Mouse (Mus musculus): ENCODE data around the gene Fbxl16. TPM values are rescaled to one million over a fixed set of nuclear protein-coding genes. Genes with fewer than 3 reads are reported as not detected.
A peak's percentile ranks its signal among the peaks of the same experiment; 100 is the strongest.

The Fbxl16 gene
- polyA plus RNA-seq, 1 experiment from 2014 or later, result 1.4 TPM

DNA sequence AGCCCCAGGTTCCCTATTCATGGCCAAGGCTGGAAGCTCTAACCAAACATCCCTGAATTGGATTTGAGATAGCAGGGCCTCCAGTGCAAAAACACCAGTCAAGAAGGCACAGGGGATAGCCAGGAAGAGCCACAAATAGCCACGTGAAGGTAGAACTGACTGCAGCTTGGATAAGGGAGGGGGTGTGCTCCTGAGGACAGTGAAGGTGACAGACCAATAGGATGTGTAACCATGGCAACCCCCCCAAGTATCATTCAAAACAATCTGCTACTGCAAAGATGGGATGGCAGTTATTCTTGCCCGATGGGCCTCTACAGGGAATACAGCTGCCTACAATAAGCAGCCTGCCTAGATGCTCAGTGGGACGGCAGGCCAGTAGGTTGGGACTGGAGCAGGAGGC is 28.6 kb downstream of the Fbxl16 start:
- peaks cover 40% of the 10 kb centered on the region for H3K4me1 ChIP-seq (ENCODE audit: insufficient read depth, low read length)
- WGBS, result 62% methylated on average over 3 of the region's 3 CpGs
- H3K36me3 ChIP-seq (ENCODE audit: insufficient read depth, low read length), result peaks cover 46% of the 10 kb centered on the region
- H3K27me3 ChIP-seq (ENCODE audit: insufficient read depth, low read length), result no peaks in the 10 kb centered on the region
- ATAC-seq (ENCODE audit: low FRiP score, low TSS enrichment), result no peak
- peak overlapping the region; percentile 42 for H3K4me3 ChIP-seq (ENCODE audit: low read length)
- H3K4me2 ChIP-seq (replicated peaks; ENCODE audit: low read depth, low read length), result peak overlapping the region; percentile 79
- no peaks in the 10 kb centered on the region for H3K9me3 ChIP-seq (ENCODE audit: low read length)
- H3K27ac ChIP-seq (ENCODE audit: low read length), result peak overlapping the region; percentile 81
- H3K9ac ChIP-seq (replicated peaks; ENCODE audit: low read length), result peak overlapping the region; percentile 71; the same call in 1 of the 2 replicates

DNA sequence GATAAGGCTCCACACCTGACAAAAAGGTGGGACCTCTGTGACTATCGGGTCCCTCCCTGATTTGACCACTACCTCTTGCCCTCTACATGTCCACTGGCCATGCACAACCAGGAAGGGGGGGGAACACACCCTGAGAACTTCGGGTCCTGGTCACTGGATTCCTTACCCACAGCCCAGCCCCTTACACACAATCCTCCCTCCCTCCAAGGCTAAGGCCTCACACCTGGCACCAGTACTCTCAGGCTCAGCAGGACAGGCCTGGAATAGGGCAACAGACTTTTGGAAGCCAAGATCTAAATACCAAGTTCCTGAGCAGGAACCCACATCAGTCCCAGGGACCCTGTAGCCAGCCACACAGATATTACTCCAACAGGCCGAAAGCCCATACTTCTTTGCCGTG is 30.0 kb downstream of the Fbxl16 start:
- H3K4me2 ChIP-seq (replicated peaks; ENCODE audit: low read depth, low read length), result no peak overlapping the region
- H3K9me3 ChIP-seq (ENCODE audit: low read length), result no peaks in the 10 kb centered on the region
- H3K36me3 ChIP-seq (ENCODE audit: insufficient read depth, low read length), result peaks cover 48% of the 10 kb centered on the region
- peaks cover 48% of the 10 kb centered on the region for H3K4me1 ChIP-seq (ENCODE audit: insufficient read depth, low read length)
- H3K4me3 ChIP-seq (ENCODE audit: low read length), result no peak overlapping the region
- H3K27me3 ChIP-seq (ENCODE audit: insufficient read depth, low read length), result no peaks in the 10 kb centered on the region
- 89% methylated on average over 4 of the region's 4 CpGs for WGBS
- H3K9ac ChIP-seq (replicated peaks; ENCODE audit: low read length), result no peak overlapping the region
- no peak for ATAC-seq (ENCODE audit: low FRiP score, low TSS enrichment)
- no peak overlapping the region for H3K27ac ChIP-seq (ENCODE audit: low read length)

DNA sequence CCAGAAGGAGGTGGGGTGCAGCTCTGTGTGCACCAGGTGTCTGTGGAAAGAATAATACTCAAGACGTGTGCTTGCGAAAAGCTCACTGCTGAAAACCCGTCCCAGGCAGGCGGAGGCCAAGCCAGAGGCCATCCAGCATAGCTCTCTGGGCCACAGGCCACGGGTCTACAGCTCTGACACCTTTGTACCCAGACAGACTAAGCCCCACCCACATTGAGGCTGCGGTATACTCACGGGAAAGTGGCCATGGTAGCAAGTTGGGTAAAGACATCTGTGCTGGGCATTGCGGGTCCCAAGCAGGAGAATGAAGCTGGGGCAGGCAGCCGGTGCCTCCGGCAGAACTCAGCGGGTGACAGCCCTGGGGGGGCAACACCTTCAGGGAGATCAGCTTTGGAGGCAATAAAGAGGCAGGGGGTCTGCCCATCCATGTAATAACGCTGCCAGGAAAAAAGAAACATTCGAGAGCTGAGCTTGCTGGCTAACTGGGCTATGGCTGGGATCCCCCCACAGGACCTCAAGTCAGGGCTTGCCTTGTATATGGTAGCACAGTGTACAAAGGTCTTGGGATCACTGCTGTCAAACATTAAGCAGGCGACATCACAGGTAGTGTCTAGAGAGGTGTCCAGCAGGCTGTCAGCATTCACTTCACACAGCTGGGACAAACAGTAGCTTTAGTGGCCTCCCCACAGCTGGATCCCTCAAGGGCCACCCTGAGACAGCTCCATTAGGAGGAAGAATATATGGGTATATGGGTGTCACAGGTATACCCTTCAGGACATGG is 30.8 kb downstream of the Fbxl16 start:
- no peaks in the 10 kb centered on the region for H3K9me3 ChIP-seq (ENCODE audit: low read length)
- H3K9ac ChIP-seq (replicated peaks; ENCODE audit: low read length), result no peak overlapping the region
- no peak overlapping the region for H3K4me3 ChIP-seq (ENCODE audit: low read length)
- H3K4me1 ChIP-seq (ENCODE audit: insufficient read depth, low read length), result peaks cover 42% of the 10 kb centered on the region
- H3K27ac ChIP-seq (ENCODE audit: low read length), result no peak overlapping the region; the same call in 1 of the 2 replicates
- ATAC-seq (ENCODE audit: low FRiP score, low TSS enrichment), result no peak
- H3K36me3 ChIP-seq (ENCODE audit: insufficient read depth, low read length), result peaks cover 48% of the 10 kb centered on the region
- no peaks in the 10 kb centered on the region for H3K27me3 ChIP-seq (ENCODE audit: insufficient read depth, low read length)
- H3K4me2 ChIP-seq (replicated peaks; ENCODE audit: low read depth, low read length), result no peak overlapping the region
- WGBS, result 80% methylated on average over 14 of the region's 14 CpGs

DNA sequence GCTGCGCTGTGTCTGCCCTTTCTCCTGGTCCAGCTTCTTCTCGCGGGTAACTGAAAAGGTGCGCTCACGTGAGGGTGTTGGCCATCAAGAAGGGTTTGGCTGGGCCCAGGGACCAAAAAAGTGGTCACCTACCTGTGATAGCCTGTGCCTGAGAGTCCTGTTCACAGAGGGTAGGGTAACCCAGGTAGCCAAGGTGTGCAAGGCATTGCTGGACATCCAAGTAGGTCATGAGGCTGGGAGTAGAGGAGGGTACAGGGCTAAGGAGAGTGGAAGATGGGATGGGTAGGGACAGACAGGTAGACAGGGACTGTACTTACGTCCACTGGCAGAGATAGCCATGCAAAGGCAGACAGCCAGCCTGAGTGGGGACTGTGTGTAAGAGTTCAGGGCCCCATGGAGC is 31.6 kb downstream of the Fbxl16 start:
- H3K36me3 ChIP-seq (ENCODE audit: insufficient read depth, low read length), result peaks cover 48% of the 10 kb centered on the region
- no peak overlapping the region for H3K4me2 ChIP-seq (replicated peaks; ENCODE audit: low read depth, low read length)
- H3K4me1 ChIP-seq (ENCODE audit: insufficient read depth, low read length), result peaks cover 40% of the 10 kb centered on the region
- no peaks in the 10 kb centered on the region for H3K27me3 ChIP-seq (ENCODE audit: insufficient read depth, low read length)
- H3K9ac ChIP-seq (replicated peaks; ENCODE audit: low read length), result no peak overlapping the region
- 96% methylated on average over 6 of the region's 6 CpGs for WGBS
- no peak overlapping the region for H3K4me3 ChIP-seq (ENCODE audit: low read length)
- no peak for ATAC-seq (ENCODE audit: low FRiP score, low TSS enrichment)
- H3K9me3 ChIP-seq (ENCODE audit: low read length), result no peaks in the 10 kb centered on the region
- no peak overlapping the region for H3K27ac ChIP-seq (ENCODE audit: low read length)

DNA sequence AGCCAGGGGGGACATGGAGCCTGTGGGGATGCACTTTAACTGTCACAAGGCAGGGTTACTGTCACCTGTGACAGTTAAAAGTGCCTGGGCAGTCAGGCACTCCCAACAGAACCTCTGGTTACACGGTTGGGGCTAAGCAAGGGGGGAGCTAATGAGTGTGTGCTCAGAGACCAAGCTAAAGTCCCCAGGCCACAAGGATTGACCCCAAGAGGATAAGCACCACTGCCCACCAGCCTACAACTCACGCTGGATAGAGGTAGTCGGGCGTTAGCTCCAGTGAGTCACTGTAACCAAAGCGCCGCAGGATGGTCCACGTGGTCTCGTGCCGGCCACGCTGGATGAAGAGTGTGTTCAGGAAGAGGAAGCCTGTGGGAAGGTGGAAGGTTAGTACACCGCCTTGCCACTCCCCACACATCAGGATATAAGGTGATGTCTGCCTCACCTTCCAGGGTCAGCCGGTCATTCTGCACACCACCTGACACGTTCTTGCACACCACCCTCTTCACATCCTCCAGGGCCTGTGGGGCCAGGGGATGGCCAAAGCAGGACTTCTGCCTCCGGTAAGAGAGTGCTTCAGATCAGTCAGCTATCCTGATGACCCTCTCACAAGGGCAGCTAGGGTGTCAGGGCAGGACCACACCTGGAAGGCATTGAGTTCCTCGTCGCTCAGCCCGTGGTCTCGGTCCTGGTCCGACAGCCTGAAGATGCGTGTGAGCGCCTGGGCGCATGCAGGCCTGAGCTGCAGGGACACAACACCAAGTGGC is 32.4 kb downstream of the Fbxl16 start, which contains the start of gene Gm20683:
Gene Gm20683, minus strand, starts transcription at position 647 of the 764 bp plus-strand sequence.
- Histone ChIP-seq H3K4me2 (replicated peaks; ENCODE audit: low read depth, low read length) (no peak within 1 kb of the TSS), H3K27ac (ENCODE audit: low read length) (no peak within 1 kb of the TSS), H3K4me3 (ENCODE audit: low read length) (no peak within 1 kb of the TSS), H3K27me3 (ENCODE audit: insufficient read depth, low read length) (no peaks in the 10 kb centered on the region), H3K9me3 (ENCODE audit: low read length) (no peaks in the 10 kb centered on the region), H3K4me1 (ENCODE audit: insufficient read depth, low read length) (peaks cover 33% of the 10 kb centered on the region), H3K9ac (replicated peaks; ENCODE audit: low read length) (no peak within 1 kb of the TSS), H3K36me3 (ENCODE audit: insufficient read depth, low read length) (peaks cover 50% of the 10 kb centered on the region)
- 92% methylated on average over 22 of the region's 22 CpGs for WGBS
- ATAC-seq (ENCODE audit: low FRiP score, low TSS enrichment), result no peak

DNA sequence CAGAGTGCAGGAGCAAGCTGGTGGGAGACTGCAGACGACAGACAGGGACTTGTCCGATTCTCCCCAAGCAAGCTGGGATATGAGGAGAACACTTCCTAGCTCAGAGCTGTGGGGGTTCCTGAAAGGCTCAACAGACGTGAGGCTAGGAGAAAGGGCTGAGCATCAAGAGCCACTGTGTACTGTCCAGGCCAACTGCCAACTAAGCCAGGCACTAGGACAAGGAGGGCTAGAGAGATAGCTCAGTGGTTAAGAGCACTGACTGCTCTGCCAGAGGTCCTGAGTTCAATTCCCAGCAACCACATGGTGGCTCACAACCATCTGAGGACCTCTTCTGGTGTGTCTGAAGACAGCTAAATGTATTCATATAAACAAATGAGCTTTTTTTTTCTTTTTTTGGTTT is 33.6 kb downstream of the Fbxl16 start:
- 72% methylated on average over 3 of the region's 3 CpGs for WGBS
- ATAC-seq (ENCODE audit: low FRiP score, low TSS enrichment), result no peak
- Histone ChIP-seq H3K9me3 (ENCODE audit: low read length) (no peaks in the 10 kb centered on the region), H3K4me1 (ENCODE audit: insufficient read depth, low read length) (peaks cover 21% of the 10 kb centered on the region), H3K9ac (replicated peaks; ENCODE audit: low read length) (no peak overlapping the region), H3K4me2 (replicated peaks; ENCODE audit: low read depth, low read length) (no peak overlapping the region), H3K27ac (ENCODE audit: low read length) (no peak overlapping the region), H3K4me3 (ENCODE audit: low read length) (no peak overlapping the region), H3K27me3 (ENCODE audit: insufficient read depth, low read length) (no peaks in the 10 kb centered on the region), H3K36me3 (ENCODE audit: insufficient read depth, low read length) (peaks cover 49% of the 10 kb centered on the region)

DNA sequence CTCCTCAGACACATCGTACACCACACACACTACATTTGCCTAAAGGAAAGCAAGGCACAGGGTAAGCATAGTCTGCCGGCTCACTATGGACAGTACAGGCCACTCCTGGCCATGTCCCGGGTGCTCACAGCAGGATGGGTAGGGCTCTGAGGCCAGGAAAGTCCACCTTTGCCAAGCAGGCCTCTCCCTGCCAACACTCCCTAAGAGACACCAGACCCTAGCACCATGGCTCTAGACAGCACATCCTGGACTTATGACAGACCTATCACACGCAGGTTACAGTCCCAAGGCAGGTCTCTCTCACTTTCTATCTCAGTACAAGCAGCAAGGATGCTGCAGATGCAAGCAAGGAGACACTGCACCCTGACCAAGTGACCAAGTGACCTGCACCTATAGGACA is 34.2 kb downstream of the Fbxl16 start:
- Histone ChIP-seq H3K9ac (replicated peaks; ENCODE audit: low read length) (peak overlapping the region; percentile 77), H3K4me1 (ENCODE audit: insufficient read depth, low read length) (peaks cover 16% of the 10 kb centered on the region), H3K36me3 (ENCODE audit: insufficient read depth, low read length) (peaks cover 49% of the 10 kb centered on the region), H3K4me2 (replicated peaks; ENCODE audit: low read depth, low read length) (peak overlapping the region; percentile 81), H3K27me3 (ENCODE audit: insufficient read depth, low read length) (no peaks in the 10 kb centered on the region), H3K27ac (ENCODE audit: low read length) (no peak overlapping the region), H3K4me3 (ENCODE audit: low read length) (peak overlapping the region; percentile 75), H3K9me3 (ENCODE audit: low read length) (no peaks in the 10 kb centered on the region)
- ATAC-seq (ENCODE audit: low FRiP score, low TSS enrichment), result no peak
- 92% methylated on average over 4 of the region's 4 CpGs for WGBS

DNA sequence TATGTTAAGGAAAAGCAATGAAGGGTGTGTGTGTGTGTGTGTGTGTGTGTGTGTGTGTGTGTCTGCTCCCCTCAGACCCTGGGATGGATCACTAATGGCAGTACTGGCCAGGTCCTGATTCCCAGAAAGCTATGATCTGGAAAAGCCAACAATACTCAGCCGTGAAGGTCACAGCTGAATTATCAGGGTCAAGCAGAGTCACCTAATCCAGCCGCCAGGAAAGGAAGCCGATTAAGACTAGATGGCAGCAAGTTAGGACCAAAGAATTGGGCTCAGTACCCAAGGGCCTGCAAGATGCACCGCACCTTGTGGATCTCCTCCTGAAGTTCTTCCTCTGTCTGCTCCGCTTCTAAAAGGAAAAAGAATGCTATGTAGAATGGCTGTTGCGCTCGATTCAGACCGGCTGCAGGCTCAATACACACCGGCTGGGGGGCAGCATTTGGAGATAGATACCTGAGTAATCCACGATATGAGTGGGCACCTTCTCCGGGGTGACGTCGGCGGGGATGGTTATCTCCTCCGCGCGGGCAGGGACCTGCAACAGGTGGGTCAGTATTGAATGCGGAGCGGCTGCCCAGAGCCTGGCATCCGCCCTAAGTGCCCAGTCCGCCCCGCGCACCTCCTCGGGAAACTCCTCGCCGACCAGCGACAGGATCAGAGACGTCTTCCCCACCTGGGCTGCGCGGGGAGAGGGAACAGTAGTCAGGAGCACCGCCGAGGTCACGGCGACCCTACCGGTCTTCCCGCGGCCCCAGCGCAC is 34.9 kb downstream of the Fbxl16 start:
- Histone ChIP-seq H3K4me2 (replicated peaks; ENCODE audit: low read depth, low read length) (peak overlapping the region; percentile 81), H3K27me3 (ENCODE audit: insufficient read depth, low read length) (no peaks in the 10 kb centered on the region), H3K4me1 (ENCODE audit: insufficient read depth, low read length) (peaks cover 16% of the 10 kb centered on the region), H3K36me3 (ENCODE audit: insufficient read depth, low read length) (peaks cover 51% of the 10 kb centered on the region), H3K9ac (replicated peaks; ENCODE audit: low read length) (peak overlapping the region; percentile 77), H3K27ac (ENCODE audit: low read length) (peak overlapping the region; percentile 85), H3K4me3 (ENCODE audit: low read length) (peak overlapping the region; percentile 75), H3K9me3 (ENCODE audit: low read length) (no peaks in the 10 kb centered on the region)
- peak; percentile 33; the same call in 1 of the 2 replicates for ATAC-seq (ENCODE audit: low FRiP score, low TSS enrichment)
- under 1% methylated on average over 38 of the region's 38 CpGs for WGBS

DNA sequence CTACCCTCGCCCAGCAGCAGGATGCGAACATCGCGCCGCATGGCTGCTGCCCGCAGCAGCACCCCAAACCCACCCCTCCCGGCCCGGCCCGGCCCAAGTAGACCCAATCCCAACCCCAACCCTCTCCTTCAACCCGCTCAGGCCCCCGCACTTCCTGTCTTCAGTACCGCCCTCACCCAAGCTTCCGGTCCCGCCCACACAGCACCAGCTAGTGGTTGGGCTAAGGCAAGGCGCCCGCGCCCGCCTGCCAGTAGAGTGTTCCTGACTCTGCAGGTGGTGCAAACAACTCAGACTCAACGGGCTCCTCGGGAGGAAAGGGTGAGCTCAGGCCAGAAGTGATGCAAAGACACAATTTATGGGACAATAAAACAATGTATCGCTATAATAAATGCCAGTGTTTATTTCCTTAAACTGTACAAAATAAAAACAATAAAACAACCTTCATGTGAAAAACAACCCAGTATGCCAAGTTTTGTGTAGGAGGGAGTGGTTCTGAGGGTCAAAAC is 35.6 kb downstream of the Fbxl16 start, which contains the start of gene Rhot2:
Gene Rhot2, minus strand, starts transcription at position 456 of the 506 bp plus-strand sequence.
- WGBS, result 0% methylated on average over 21 of the region's 21 CpGs
- peak; percentile 94 for ATAC-seq (ENCODE audit: low FRiP score, low TSS enrichment)
- Histone ChIP-seq H3K4me3 (ENCODE audit: low read length) (peak within 1 kb of the TSS; percentile 75), H3K4me2 (replicated peaks; ENCODE audit: low read depth, low read length) (peak within 1 kb of the TSS; percentile 81), H3K27ac (ENCODE audit: low read length) (peak within 1 kb of the TSS; percentile 85), H3K27me3 (ENCODE audit: insufficient read depth, low read length) (no peaks in the 10 kb centered on the region), H3K9ac (replicated peaks; ENCODE audit: low read length) (peak within 1 kb of the TSS; percentile 77), H3K9me3 (ENCODE audit: low read length) (no peaks in the 10 kb centered on the region), H3K4me1 (ENCODE audit: insufficient read depth, low read length) (peaks cover 16% of the 10 kb centered on the region), H3K36me3 (ENCODE audit: insufficient read depth, low read length) (peaks cover 51% of the 10 kb centered on the region)
